Mouse (Mus musculus) small intestine, adult 2 months (tissue): Measurements from ENCODE around the gene Spp2.

ENCODE experiments used
- CTCF ChIP-seq: fragments of 200-500 bp; IDR thresholded peaks from 2 replicates; pipeline ENCODE4 v1.5.1; 2012; ENCODE audit warnings: low read depth, mild to moderate bottlenecking, control low read depth, inconsistent platforms, low read length, moderate library complexity, mixed read lengths; ENCODE audit not compliant: insufficient replicate concordance, insufficient read length; ENCODE audit errors: extremely low read depth
- POLR2A ChIP-seq: fragments of 200-500 bp; IDR thresholded peaks from 2 replicates; pipeline ENCODE4 v1.6.1; 2012; ENCODE audit warnings: low read depth, mild to moderate bottlenecking, control low read depth, inconsistent platforms, low read length, moderate library complexity

DNA sequence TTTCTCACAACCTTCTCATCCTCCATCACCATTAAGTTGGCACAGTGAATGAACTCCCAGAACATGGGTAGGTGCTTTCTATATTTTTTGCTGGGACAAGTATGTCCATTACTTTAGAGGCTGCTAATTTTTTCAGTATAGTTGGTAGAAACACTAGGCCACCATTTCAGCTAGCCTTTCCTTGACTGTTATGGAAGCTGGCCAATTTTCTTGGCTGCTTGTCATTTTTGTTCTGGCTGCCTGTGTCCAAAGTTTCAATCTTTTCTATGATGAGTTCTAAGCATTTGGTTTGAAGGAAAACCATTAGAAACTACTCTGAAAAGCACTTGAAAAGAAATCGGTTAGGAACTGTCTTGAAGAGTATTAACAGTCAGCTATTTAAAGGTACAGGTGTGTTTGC is 28.3 kb upstream of the Spp2 start:
- no peak for TF ChIP-seq CTCF
- TF ChIP-seq POLR2A = no peak
